Mouse (Mus musculus) midbrain, postnatal 0 days (tissue): ENCODE measurements around the gene Memo1. TPM values are rescaled to one million over a fixed set of nuclear protein-coding genes. Genes with fewer than 3 reads are reported as not detected.

Source experiments
- ATAC-seq: fragments of 200-750 bp; cut with Nextera tagmentation; 2 replicates; pipeline ENCODE4 v1.8.0; 2017; ENCODE audit warnings: moderate number of reproducible peaks, mild to moderate bottlenecking, moderate TSS enrichment, moderate library complexity; ENCODE audit not compliant: low FRiP score
- DNase-seq: peaks from one replicate; pipeline ENCODE4 v3.0.0-alpha.2; 2015; ENCODE audit warnings: low spot score
- H3K27ac ChIP-seq: fragments of 300-500 bp; sonication (generic); 2 replicates; pipeline ENCODE4 v1.5.1; 2014; ENCODE audit warnings: low read depth, mild to moderate bottlenecking, low read length, mixed read lengths
- H3K27me3 ChIP-seq: fragments of 300-500 bp; sonication (generic); 2 replicates; pipeline ENCODE4 v1.6.1; 2014; ENCODE audit warnings: low read length, control low read depth, mixed read lengths; ENCODE audit not compliant: insufficient read depth
- H3K36me3 ChIP-seq: fragments of 300-500 bp; sonication (generic); 2 replicates; pipeline ENCODE4 v1.6.1; 2014; ENCODE audit warnings: low read length, control low read depth, mixed read lengths; ENCODE audit not compliant: insufficient read depth
- H3K4me1 ChIP-seq: fragments of 300-500 bp; sonication (generic); 2 replicates; pipeline ENCODE4 v1.6.1; 2014; ENCODE audit warnings: mild to moderate bottlenecking, control low read depth, antibody characterized with exemption, low read length, mixed read lengths; ENCODE audit not compliant: insufficient read depth
- H3K4me2 ChIP-seq: fragments of 300-500 bp; sonication (generic); 2 replicates; pipeline ENCODE4 v1.6.1; 2014; ENCODE audit warnings: low read depth, mild to moderate bottlenecking, low read length, mixed read lengths; ENCODE audit not compliant: poor library complexity, severe bottlenecking
- H3K4me3 ChIP-seq: fragments of 300-500 bp; sonication (generic); 2 replicates; pipeline ENCODE4 v1.5.1; 2014; ENCODE audit warnings: low read depth, mild to moderate bottlenecking, low read length, moderate library complexity
- H3K9ac ChIP-seq: fragments of 300-500 bp; sonication (generic); replicated peaks from 2 replicates; pipeline ENCODE4 v1.6.1; 2014; ENCODE audit warnings: mild to moderate bottlenecking, low read length, moderate library complexity, mixed read lengths; ENCODE audit not compliant: poor library complexity, severe bottlenecking
- H3K9me3 ChIP-seq: fragments of 300-500 bp; sonication (generic); 2 replicates; pipeline ENCODE4 v1.6.1; 2016; ENCODE audit warnings: low read length, control low read depth
- CTCF ChIP-seq: IDR thresholded peaks from 2 replicates; pipeline ENCODE4 v1.5.1; 2016; ENCODE audit warnings: antibody characterized with exemption, mild to moderate bottlenecking
- WGBS: fragments of 180-500 bp; shearing (Covaris S2); extraction: QIAGEN DNeasy Blood & Tissue Kit; methylation state at CpG from one replicate; pipeline ENCODE4 v1.1.7; 2014; 5-methylcytosine and 5-hydroxymethylcytosine counted together
- polyA plus RNA-seq: library from polyadenylated mRNA; unstranded; fragments of >200 nt; fragmentation: Nextera tagmentation; extraction: Ambion mirVana; gene quantifications from 2 replicates; pipeline ENCODE4 v1.2.1, GENCODE M21; 2015
- total RNA-seq: library from RNA; depleted of rRNA; stranded (reverse); fragments of >200 nt; gene quantifications from 2 replicates; pipeline ENCODE4 v1.2.3, GENCODE M21; 2014; rRNA removed

The Memo1 gene
- 45.5 and 54.4 TPM in 2 replicates for total RNA-seq
- 36.8 and 37.5 TPM in 2 replicates for polyA plus RNA-seq

DNA sequence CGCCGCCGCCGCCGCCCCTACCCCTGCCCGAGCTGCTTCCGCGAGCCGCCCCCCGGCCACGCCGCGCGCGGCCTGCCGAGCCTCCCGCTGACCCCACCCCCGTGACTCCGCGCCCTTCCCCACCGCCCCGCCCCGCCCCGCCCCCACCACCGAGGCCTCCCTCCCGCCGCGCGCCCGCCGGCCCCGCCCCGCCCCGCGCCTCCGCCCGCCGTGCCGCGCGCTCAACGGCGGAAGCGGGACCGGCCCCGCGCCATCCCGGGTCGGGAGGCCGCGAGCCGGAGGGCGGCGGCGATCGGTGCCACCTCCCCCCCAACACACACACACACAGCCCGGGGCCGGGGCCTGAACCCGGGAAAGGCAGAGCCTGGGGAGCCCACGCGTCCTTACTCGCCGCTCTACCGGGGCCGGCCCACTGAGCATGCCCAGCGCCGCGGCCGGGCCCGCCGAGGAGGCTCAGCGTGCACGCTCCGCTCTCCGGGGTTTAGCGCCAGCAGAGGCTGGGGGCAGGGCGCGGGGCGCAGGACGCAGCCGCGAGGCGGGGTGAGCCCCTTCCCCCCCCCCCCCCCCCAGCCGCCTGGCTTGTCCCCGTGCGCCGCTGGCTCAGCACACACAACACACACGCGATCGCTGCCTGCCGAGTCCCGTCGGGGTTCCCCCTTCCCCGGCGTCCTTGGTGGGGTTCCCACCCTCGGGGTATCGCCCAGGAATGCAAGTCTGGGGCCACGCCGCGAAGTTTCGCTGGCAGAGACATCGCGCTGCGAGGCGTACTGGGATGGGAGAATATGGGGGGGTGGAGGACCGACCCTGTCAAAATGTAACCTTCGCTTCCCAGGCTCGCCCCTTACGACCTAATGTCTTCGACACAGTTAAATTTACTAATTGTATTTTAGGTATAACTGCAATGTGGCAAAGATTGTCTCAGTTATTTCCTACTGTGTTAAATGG lies at the start of gene Memo1:
Memo1 (minus strand) TSS at position 496 of the 945 bp plus-strand sequence.
- ATAC-seq: peak; percentile 88
- TF ChIP-seq CTCF: no peak

DNA sequence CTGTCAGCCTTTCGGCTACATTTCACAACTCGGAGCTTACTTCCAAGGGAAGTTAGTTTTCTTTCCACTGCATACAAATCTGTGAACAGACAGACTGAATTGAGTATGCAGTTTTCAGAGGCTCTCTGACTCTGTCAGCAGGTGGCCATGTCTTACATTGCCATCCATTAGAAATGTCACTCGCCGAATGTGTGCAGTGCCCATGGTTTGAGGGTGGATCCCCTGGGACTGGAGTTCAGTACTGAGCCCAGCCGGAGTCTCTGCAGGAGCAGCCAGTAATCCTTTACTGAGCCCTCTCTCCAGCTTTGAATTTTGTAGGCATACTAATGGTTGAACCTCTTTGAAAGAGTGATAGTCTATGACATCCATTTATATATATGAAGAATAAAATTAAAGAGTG lies 45.8 kb upstream of the Memo1 start:
- Histone ChIP-seq H3K4me2 (peak overlapping the region; percentile 75), H3K4me3 (peak overlapping the region; percentile 97), H3K27me3 (no peaks in the 10 kb centered on the region), H3K4me1 (peaks cover 10% of the 10 kb centered on the region), H3K9ac (peak overlapping the region; percentile 42; the same call in 1 of the 2 replicates), H3K36me3 (no peaks in the 10 kb centered on the region), H3K9me3 (no peaks in the 10 kb centered on the region), H3K27ac (no peak overlapping the region)
- peak; percentile 39 for DNase-seq
- no peak for ATAC-seq
- no peak for TF ChIP-seq CTCF
- WGBS: 18% methylated on average over 5 of the region's 5 CpGs

More for the DNA sequence above, at the start of gene Memo1:
- under 1% methylated on average over 45 of the region's 110 CpGs for WGBS
- Histone ChIP-seq H3K36me3 (peaks cover 5% of the 10 kb centered on the region; the same call in 1 of the 2 replicates), H3K27me3 (no peaks in the 10 kb centered on the region), H3K4me2 (peak within 1 kb of the TSS; percentile 69), H3K27ac (peak within 1 kb of the TSS; percentile 88), H3K9me3 (no peaks in the 10 kb centered on the region), H3K4me3 (peak within 1 kb of the TSS; percentile 89), H3K9ac (peak within 1 kb of the TSS; percentile 80), H3K4me1 (no peaks in the 10 kb centered on the region; the same call in 1 of the 2 replicates)
- DNase-seq: peak; percentile 81

DNA sequence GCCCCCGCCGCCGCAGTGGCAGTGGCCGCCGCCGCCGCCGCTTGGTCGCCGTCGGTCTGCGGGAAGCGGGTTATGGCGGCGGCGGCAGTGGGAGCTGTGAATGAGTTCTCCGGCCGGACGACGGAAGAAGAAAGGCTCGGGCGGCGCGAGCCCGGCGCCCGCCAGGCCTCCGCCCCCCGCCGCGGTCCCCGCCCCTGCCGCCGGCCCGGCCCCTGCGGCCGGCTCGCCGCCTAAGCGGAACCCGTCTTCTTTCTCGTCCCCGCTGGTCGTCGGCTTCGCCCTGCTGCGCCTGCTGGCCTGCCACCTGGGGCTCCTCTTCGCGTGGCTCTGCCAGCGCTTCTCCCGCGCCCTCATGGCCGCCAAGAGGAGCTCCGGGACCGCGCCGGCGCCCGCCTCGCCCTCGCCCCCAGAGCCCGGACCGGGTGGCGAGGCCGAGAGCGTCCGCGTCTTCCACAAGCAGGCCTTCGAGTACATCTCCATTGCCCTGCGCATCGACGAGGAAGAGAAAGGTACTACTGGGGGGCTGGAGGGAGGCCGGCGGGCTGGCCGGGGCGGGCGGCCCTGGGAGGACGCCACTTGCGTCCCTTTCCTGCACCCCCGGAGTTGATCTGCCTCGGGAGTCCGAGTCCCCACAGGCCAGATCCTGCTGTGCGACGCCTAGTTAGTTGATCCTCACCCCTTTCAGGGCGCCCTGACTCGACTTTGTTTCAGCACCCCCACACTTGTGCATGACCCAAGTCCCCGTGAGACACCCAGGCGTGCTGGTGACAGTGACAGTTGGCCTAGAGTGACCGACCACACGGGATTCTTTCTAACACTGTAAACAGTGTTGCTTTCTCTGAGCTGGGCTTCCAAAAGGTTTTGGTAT lies 43.9 kb upstream of the Memo1 start, which contains the start of gene Spast:
Spast (plus strand) TSS at position 51 of the 868 bp plus-strand sequence.
- Histone ChIP-seq H3K27ac (peak within 1 kb of the TSS; percentile 98), H3K27me3 (no peaks in the 10 kb centered on the region), H3K4me2 (peak within 1 kb of the TSS; percentile 75), H3K4me3 (peak within 1 kb of the TSS; percentile 97), H3K36me3 (no peaks in the 10 kb centered on the region), H3K4me1 (peaks cover 10% of the 10 kb centered on the region), H3K9me3 (no peaks in the 10 kb centered on the region), H3K9ac (peak within 1 kb of the TSS; percentile 98)
- ATAC-seq (peak; percentile 79), DNase-seq (peak; percentile 54)
- TF ChIP-seq CTCF: no peak
- WGBS: 1% methylated on average over 39 of the region's 90 CpGs

DNA sequence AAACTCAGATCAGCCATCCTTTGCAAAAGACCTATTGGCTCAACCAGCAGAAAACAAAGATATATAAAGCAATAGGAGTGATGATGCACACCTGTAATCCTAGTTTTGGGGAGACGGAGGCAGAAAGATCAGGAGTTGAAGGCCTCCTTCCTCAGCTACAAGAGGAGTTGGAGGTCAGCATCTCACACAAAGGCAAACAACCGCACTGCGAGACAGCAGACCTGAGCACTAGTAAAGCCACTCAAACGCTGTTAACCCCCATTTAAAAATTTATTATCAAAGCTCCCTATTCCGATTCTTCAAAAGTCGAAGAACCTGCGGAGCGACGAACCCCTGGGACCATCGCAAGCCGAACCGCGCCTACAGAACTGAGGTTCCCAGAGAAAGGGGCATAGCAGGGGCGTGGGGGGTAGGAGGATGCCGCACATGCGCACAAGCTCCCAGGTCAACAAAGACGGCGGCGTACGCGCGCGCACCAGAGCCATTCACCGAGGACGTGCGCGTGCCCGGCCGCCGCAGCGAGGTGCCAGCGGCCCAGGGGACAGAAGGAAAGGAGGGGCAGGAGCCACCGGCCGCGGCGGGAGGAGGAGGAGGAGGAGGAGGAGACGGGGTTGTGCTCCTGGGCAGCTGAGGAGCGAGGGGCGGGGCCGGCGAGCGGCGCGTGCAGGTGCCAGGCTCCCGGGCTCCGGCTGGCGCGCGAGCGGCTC lies 43.1 kb upstream of the Memo1 start:
- peak; percentile 97 for DNase-seq
- H3K4me1 ChIP-seq: peaks cover 10% of the 10 kb centered on the region
- H3K9ac ChIP-seq: peak overlapping the region; percentile 98
- H3K27me3 ChIP-seq: no peaks in the 10 kb centered on the region
- WGBS: under 1% methylated on average over 38 of the region's 50 CpGs
- peak overlapping the region; percentile 97 for H3K4me3 ChIP-seq
- ATAC-seq: peak; percentile 90
- H3K9me3 ChIP-seq: no peaks in the 10 kb centered on the region
- no peak for TF ChIP-seq CTCF
- H3K36me3 ChIP-seq: no peaks in the 10 kb centered on the region
- peak overlapping the region; percentile 75 for H3K4me2 ChIP-seq
- H3K27ac ChIP-seq: peak overlapping the region; percentile 98

DNA sequence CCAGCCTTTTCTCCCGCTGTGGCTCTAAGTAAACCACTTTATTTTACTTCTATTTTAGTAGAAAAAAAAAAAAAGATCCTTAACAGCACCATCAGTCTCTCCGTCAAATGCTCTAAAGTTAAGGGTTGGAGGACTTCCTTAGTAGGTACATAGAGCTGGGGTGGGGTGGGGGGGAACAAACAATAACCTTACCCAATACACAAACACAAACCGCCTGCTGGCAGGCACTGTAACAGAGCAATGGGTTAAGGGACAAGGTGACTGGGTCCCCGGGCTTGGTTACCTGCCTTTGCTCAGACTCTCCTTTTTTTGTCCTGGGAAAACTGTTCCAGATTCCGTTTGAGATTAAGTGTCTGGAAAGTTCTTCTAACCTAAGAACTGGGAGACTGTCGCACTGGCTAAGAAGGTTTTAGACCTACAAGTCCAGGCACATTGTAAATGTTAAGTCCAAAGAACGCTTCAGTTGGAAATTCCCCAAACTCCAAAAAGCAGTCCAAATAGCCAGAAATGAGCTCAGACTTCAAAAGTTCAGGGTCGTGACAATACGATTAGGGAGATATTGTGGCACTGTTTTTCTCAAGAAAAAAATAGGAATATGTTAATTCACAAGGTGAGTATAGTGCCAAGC lies 35.8 kb upstream of the Memo1 start:
- 81% methylated on average over 9 of the region's 9 CpGs for WGBS
- no peak for ATAC-seq
- Histone ChIP-seq H3K9me3 (no peaks in the 10 kb centered on the region), H3K4me2 (no peak overlapping the region), H3K9ac (no peak overlapping the region), H3K27ac (no peak overlapping the region), H3K4me3 (no peak overlapping the region), H3K27me3 (no peaks in the 10 kb centered on the region), H3K36me3 (no peaks in the 10 kb centered on the region), H3K4me1 (no peaks in the 10 kb centered on the region)
- TF ChIP-seq CTCF: no peak
- DNase-seq: no peak
